Comparison of ENCODE assay signal across 8 mouse cellular contexts in genomic region chr5:137045402-137046323, GRCm38 (mm10). TPM values are rescaled to one million over a fixed set of nuclear protein-coding genes. Genes with fewer than 3 reads are reported as not detected.
DNase-seq lines count a peak whose midpoint lies in the region; ATAC-seq lines count a peak whose summit lies in the region.

Ap1s1 (minus strand) TSS chr5:137046135.

- peaks cover 5 to 6% of the 10 kb centered on the region in 2 experiments; a peak in 3 of 4 replicates for H3K4me1 ChIP-seq in heart, embryonic 14.5 days (ENCODE audit: control insufficient read depth in 2 of 2, insufficient read depth in 2 of 2, low read length in 2 of 2)
- H3K4me1 ChIP-seq in liver, embryonic 13.5 days (replicated peaks), result peaks cover 22% of the 10 kb centered on the region
- peaks cover 9% of the 10 kb centered on the region; the same call in 1 of the 2 replicates for H3K4me1 ChIP-seq in stomach, embryonic 16.5 days (ENCODE audit: control insufficient read depth, insufficient read depth, low read length)

- peak within 1 kb of the TSS; percentile 70 to 72 for H3K4me3 ChIP-seq in heart, embryonic 14.5 days (ENCODE audit: control insufficient read depth in 1 of 2, insufficient read depth in 1 of 2, low read depth in 1 of 2, low read length in 2 of 2)
- peak within 1 kb of the TSS; percentile 82 for H3K4me3 ChIP-seq in liver, embryonic 13.5 days (replicated peaks)
- H3K4me3 ChIP-seq in stomach, embryonic 16.5 days (replicated peaks; ENCODE audit: low read length), result peak within 1 kb of the TSS; percentile 86

- peak; percentile 94 for ATAC-seq in CD4-positive, CD25-positive, alpha-beta regulatory T cell, adult 4 months
- ATAC-seq in heart, embryonic 14.5 days (ENCODE audit: insufficient number of reproducible peaks, insufficient read depth, low FRiP score, low read depth), result peak; percentile 83
- peak; percentile 87 for ATAC-seq in liver, embryonic 13.5 days (ENCODE audit: low read depth)
- ATAC-seq in stomach, embryonic 16.5 days (ENCODE audit: insufficient read depth, low FRiP score), result peak; percentile 95

- peak within 1 kb of the TSS; percentile 89 for H3K9ac ChIP-seq in heart, embryonic 14.5 days (ENCODE audit: low read length)
- H3K9ac ChIP-seq in liver, embryonic 13.5 days, result peak within 1 kb of the TSS; percentile 86
- H3K9ac ChIP-seq in stomach, embryonic 16.5 days (ENCODE audit: low read length), result peak within 1 kb of the TSS; percentile 91

- peak; percentile 68 for DNase-seq in c-Kit-negative CD71-positive TER-119-positive erythroid progenitor cells, embryonic 14.5 days (ENCODE audit: low read depth, low spot score)
- peak; percentile 87 for DNase-seq in fibroblast of lung, adult 2 months (ENCODE audit: low read depth)
- DNase-seq in kidney, postnatal 14 days, result peak; percentile 98
- peak; percentile 92 for DNase-seq in liver, embryonic 13.5 days
- peak; percentile 99 for DNase-seq in neural tube, embryonic 10.5 days (ENCODE audit: extremely low spot score, low spot score)

- H3K9me3 ChIP-seq in heart, embryonic 14.5 days (ENCODE audit: control insufficient read depth, low read length), result no peaks in the 10 kb centered on the region
- no peaks in the 10 kb centered on the region for H3K9me3 ChIP-seq in liver, embryonic 13.5 days (replicated peaks)
- H3K9me3 ChIP-seq in stomach, embryonic 16.5 days (replicated peaks; ENCODE audit: control insufficient read depth, low read length), result no peaks in the 10 kb centered on the region

- no peaks in the 10 kb centered on the region for H3K27me3 ChIP-seq in heart, embryonic 14.5 days (ENCODE audit: control insufficient read depth, insufficient read depth, low read length)
- H3K27me3 ChIP-seq in liver, embryonic 13.5 days, result peaks cover 9% of the 10 kb centered on the region; the same call in 1 of the 2 replicates
- peaks cover 3% of the 10 kb centered on the region; the same call in 1 of the 2 replicates for H3K27me3 ChIP-seq in stomach, embryonic 16.5 days (ENCODE audit: control insufficient read depth, insufficient read depth, low read length)

- peak within 1 kb of the TSS; percentile 25 to 55; a peak in 3 of 4 replicates for H3K27ac ChIP-seq in heart, embryonic 14.5 days (replicated peaks in 1 of 2; ENCODE audit: control insufficient read depth in 1 of 2, insufficient read depth in 1 of 2, low read depth in 2 of 2, low read length in 2 of 2)
- peak within 1 kb of the TSS; percentile 77 for H3K27ac ChIP-seq in liver, embryonic 13.5 days
- H3K27ac ChIP-seq in stomach, embryonic 16.5 days (ENCODE audit: low read length), result peak within 1 kb of the TSS; percentile 72

- H3K36me3 ChIP-seq in heart, embryonic 14.5 days (ENCODE audit: control insufficient read depth, insufficient read depth, low read length), result peaks cover 22% of the 10 kb centered on the region
- H3K36me3 ChIP-seq in liver, embryonic 13.5 days, result peaks cover 24% of the 10 kb centered on the region
- peaks cover 12% of the 10 kb centered on the region for H3K36me3 ChIP-seq in stomach, embryonic 16.5 days (ENCODE audit: control insufficient read depth, insufficient read depth, low read length)

- H3K4me2 ChIP-seq in heart, embryonic 14.5 days (ENCODE audit: low read length), result peak within 1 kb of the TSS; percentile 90
- H3K4me2 ChIP-seq in liver, embryonic 13.5 days, result peak within 1 kb of the TSS; percentile 93
- peak within 1 kb of the TSS; percentile 78 for H3K4me2 ChIP-seq in stomach, embryonic 16.5 days (ENCODE audit: low read depth, low read length)

- under 1% methylated on average over 46 of the region's 48 CpGs for WGBS in heart, embryonic 14.5 days
- WGBS in liver, embryonic 13.5 days (ENCODE audit: insufficient replicate concordance), result under 1% methylated on average over 48 of the region's 48 CpGs
- under 1% methylated on average over 48 of the region's 48 CpGs for WGBS in stomach, embryonic 16.5 days

RNA-seq across cellular contexts. Expression of gene Ap1s1, which starts in this region (rescaled TPM):
- 10 to 100 TPM; 62.2 to 84.9 TPM for polyA plus RNA-seq in CD4-positive, CD25-positive, alpha-beta regulatory T cell, adult 4 months (2017; shearing (Covaris generic))
- 117 and 120 TPM in 2 replicates for polyA plus RNA-seq in heart, embryonic 14.5 days (2014; fragmentation: Nextera tagmentation; extraction: Ambion mirVana)
- 109 and 114 TPM in 2 replicates for polyA plus RNA-seq in liver, embryonic 13.5 days (2015; fragmentation: Nextera tagmentation; extraction: Ambion mirVana)
- 187 and 192 TPM in 2 replicates for polyA plus RNA-seq in stomach, embryonic 16.5 days (2015; fragmentation: Nextera tagmentation; extraction: Ambion mirVana)

Comparison
In these comparisons a context has a peak if more than half of its experiments do, and no peak if none do; other contexts are left out.
1. Peak in every context shown above with its lines: DNase-seq, ATAC-seq, H3K4me3 ChIP-seq and H3K27ac ChIP-seq.